Mouse (Mus musculus): ENCODE data around the gene Cntn2. TPM values are rescaled to one million over a fixed set of nuclear protein-coding genes. Genes with fewer than 3 reads are reported as not detected.

Gene Cntn2
- polyA plus RNA-seq, 1 experiment from 2014 or later = 0.02 TPM

- Histone ChIP-seq H3K9me3 (replicated peaks; ENCODE audit: control insufficient read depth, low read length) (no peaks in the 10 kb centered on the region), H3K36me3 (ENCODE audit: control insufficient read depth, insufficient read depth) (no peaks in the 10 kb centered on the region), H3K4me2 (ENCODE audit: low read depth, low read length) (no peak overlapping the region), H3K4me1 (ENCODE audit: control insufficient read depth, low read depth, low read length) (no peaks in the 10 kb centered on the region; the same call in 1 of the 2 replicates), H3K4me3 (ENCODE audit: low read depth, low read length) (no peak overlapping the region), H3K27me3 (ENCODE audit: control insufficient read depth, insufficient read depth, low read depth, low read length) (peaks cover 3% of the 10 kb centered on the region), H3K9ac (ENCODE audit: low read depth, low read length) (no peak overlapping the region), H3K27ac (ENCODE audit: low read length) (no peak overlapping the region)
- 24% methylated on average over 10 of the region's 10 CpGs for WGBS (ENCODE audit: insufficient replicate concordance)
- ATAC-seq (ENCODE audit: low read depth) = no peak
Measured at GRCm38 (mm10) chr1:132562337-132562795, 19.3 kb upstream of the Cntn2 start.

DNA sequence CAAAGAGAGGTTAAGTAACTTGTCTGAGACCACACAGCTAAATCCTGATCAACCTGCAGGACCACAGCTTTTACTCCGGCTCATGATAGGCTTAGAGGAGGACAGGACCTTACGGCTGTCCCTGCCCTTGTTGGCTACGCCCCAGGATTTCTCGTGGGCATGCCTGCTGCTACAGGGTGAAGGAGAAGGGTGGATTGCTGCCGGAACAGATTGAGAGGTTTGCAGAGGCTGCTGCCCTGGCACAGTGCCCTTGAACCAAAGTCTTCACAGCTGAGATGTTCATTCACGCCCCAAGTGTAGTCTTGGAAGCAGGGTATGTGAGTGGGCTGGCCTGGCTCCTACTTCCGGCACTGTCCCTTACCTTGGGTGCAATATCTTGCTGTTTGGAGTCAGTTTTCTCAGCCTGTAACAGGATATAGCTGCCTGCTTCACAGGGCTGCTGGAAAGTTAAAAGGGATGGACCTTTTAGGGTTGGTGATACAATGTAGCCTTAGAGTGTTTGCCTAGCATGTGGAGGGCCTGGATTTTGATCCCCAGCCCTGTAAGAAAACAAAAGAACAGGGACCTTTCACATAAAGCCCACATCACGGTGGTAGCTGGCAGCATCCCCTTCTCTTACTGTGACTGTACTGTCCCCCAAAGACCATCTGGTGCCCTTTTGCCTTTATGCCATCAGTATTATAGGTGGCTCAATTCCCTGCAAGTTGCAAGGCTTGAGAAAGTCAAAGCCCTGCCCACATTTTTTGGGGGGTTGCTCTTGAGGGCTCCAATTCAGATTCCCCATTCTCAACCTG, 18.0 kb upstream of the Cntn2 start:
- Histone ChIP-seq H3K27me3 (ENCODE audit: control insufficient read depth, insufficient read depth, low read depth, low read length) (peaks cover 3% of the 10 kb centered on the region), H3K4me2 (ENCODE audit: low read depth, low read length) (no peak overlapping the region), H3K4me1 (ENCODE audit: control insufficient read depth, low read depth, low read length) (no peaks in the 10 kb centered on the region; the same call in 1 of the 2 replicates), H3K9me3 (replicated peaks; ENCODE audit: control insufficient read depth, low read length) (no peaks in the 10 kb centered on the region), H3K36me3 (ENCODE audit: control insufficient read depth, insufficient read depth) (no peaks in the 10 kb centered on the region), H3K27ac (ENCODE audit: low read length) (no peak overlapping the region), H3K9ac (ENCODE audit: low read depth, low read length) (no peak overlapping the region), H3K4me3 (ENCODE audit: low read depth, low read length) (no peak overlapping the region)
- 55% methylated on average over 8 of the region's 8 CpGs for WGBS (ENCODE audit: insufficient replicate concordance)
- no peak for ATAC-seq (ENCODE audit: low read depth)

- no peak overlapping the region for H3K9ac ChIP-seq (ENCODE audit: low read depth, low read length)
- no peak for ATAC-seq (ENCODE audit: low read depth)
- H3K27me3 ChIP-seq (ENCODE audit: control insufficient read depth, insufficient read depth, low read depth, low read length) = peaks cover 3% of the 10 kb centered on the region
- no peaks in the 10 kb centered on the region for H3K36me3 ChIP-seq (ENCODE audit: control insufficient read depth, insufficient read depth)
- no peaks in the 10 kb centered on the region; the same call in 1 of the 2 replicates for H3K4me1 ChIP-seq (ENCODE audit: control insufficient read depth, low read depth, low read length)
- no peak overlapping the region for H3K27ac ChIP-seq (ENCODE audit: low read length)
- H3K4me2 ChIP-seq (ENCODE audit: low read depth, low read length) = no peak overlapping the region
- H3K4me3 ChIP-seq (ENCODE audit: low read depth, low read length) = no peak overlapping the region
- WGBS (ENCODE audit: insufficient replicate concordance) = 23% methylated on average over 6 of the region's 6 CpGs
- no peaks in the 10 kb centered on the region for H3K9me3 ChIP-seq (replicated peaks; ENCODE audit: control insufficient read depth, low read length)
Measured at GRCm38 (mm10) chr1:132559045-132559444, 16.0 kb upstream of the Cntn2 start.

DNA sequence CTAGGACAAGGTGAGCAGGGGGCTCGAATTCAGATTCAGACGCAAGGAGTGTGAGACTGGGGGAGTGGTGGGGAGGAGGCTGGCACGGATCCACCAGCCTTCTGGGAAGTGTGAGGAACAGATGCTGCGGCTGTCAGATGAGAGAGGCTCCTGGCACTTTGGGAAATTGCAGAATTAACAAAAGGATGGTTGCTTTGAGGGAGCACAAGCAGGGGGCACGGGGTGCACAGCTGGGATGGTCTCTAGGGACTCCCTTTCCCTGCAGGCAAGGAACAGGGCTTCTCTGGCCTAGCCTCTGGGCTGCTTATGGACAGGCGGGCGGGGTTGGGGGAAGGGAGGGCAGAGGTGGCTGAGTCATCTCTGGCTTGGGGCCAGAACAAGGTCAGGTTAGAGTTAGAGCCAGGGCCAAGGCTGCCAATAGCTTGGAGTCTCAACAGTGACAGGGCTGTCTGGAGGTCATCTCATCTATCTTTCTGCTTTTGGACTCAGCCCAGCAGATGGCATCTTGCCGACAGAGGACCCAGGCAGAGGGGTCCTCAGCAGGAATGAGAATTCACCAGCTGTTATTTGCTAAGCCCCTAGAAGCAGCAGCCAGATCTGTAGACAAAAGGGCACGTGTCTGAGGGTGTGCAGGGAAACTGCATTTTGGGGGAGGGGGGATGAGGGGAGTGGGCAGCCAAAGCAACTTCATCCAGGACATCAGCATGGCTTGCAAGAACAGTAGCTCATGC, 15.0 kb upstream of the Cntn2 start:
- peak; percentile 47 for ATAC-seq (ENCODE audit: low read depth)
- Histone ChIP-seq H3K9ac (ENCODE audit: low read depth, low read length) (no peak overlapping the region), H3K27ac (ENCODE audit: low read length) (no peak overlapping the region), H3K27me3 (ENCODE audit: control insufficient read depth, insufficient read depth, low read depth, low read length) (peaks cover 3% of the 10 kb centered on the region), H3K9me3 (replicated peaks; ENCODE audit: control insufficient read depth, low read length) (no peaks in the 10 kb centered on the region), H3K4me3 (ENCODE audit: low read depth, low read length) (no peak overlapping the region), H3K4me1 (ENCODE audit: control insufficient read depth, low read depth, low read length) (no peaks in the 10 kb centered on the region; the same call in 1 of the 2 replicates), H3K36me3 (ENCODE audit: control insufficient read depth, insufficient read depth) (no peaks in the 10 kb centered on the region), H3K4me2 (ENCODE audit: low read depth, low read length) (no peak overlapping the region)
- 31% methylated on average over 9 of the region's 9 CpGs for WGBS (ENCODE audit: insufficient replicate concordance)

DNA sequence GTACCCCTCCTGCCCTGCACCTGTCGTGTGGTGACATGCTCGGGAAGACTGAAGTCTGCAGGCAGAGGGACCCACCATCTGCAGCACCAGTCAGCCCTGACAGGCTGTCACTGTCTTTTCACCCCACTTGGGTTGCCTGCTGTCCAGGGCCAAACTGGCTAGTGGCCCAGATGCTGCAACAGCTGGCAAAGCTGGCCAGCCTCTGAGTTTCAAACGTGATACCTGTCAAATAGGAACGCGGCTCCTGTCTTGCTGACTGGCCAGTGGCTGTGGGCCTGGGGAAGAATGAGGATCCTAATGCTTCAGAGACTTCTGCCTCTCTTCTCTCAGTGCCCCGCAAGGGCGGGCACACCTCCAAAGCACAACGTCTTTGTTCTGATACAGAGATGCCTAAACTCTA, 733 bp upstream of the Cntn2 start:
- no peak for ATAC-seq (ENCODE audit: low read depth)
- WGBS (ENCODE audit: insufficient replicate concordance) = 53% methylated on average over 8 of the region's 8 CpGs

DNA sequence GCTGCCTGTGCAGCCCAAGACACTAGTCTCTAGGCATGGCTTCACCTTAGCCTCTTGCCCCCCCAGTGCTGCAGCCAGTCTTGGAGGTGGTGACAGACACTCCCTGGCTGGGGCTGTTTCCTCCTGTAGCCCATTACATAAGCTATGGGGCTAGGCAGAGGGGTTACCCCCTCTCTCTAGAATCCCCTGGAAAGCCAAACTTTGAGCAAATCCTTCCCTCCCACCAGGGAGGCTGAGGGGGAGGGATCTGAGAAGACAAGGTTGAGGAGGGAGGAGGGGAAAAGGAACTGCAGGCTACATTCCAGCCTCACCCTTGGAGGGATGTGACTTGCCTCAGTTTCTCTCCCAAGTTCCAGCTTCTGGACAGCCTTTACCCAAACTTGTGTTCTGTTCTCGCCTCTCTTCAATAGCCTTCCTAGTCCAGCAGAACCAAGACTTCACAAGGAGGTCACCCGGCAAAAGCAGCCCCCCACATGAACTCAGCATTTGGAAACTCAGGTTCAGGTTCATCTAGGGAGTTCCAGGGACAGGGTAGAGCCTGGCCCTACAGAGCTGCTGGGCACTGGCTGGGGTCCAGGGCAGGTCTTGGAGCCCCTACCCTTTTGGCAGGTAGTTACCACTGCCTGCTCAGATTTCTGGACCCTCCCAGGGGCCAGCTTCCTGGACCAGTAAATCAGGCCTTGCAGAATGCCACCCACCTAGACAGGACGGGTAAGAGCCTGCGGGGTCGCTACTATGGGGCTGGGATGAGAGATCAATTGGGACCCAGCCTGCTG, 1.0 kb downstream of the Cntn2 start:
- H3K36me3 ChIP-seq (ENCODE audit: control insufficient read depth, insufficient read depth) = no peaks in the 10 kb centered on the region
- no peaks in the 10 kb centered on the region for H3K9me3 ChIP-seq (replicated peaks; ENCODE audit: control insufficient read depth, low read length)
- no peak overlapping the region for H3K4me3 ChIP-seq (ENCODE audit: low read depth, low read length)
- no peak for ATAC-seq (ENCODE audit: low read depth)
- H3K27ac ChIP-seq (ENCODE audit: low read length) = no peak overlapping the region
- H3K4me1 ChIP-seq (ENCODE audit: control insufficient read depth, low read depth, low read length) = no peaks in the 10 kb centered on the region
- 10% methylated on average over 5 of the region's 5 CpGs for WGBS (ENCODE audit: insufficient replicate concordance)
- peaks cover 50% of the 10 kb centered on the region for H3K27me3 ChIP-seq (ENCODE audit: control insufficient read depth, insufficient read depth, low read depth, low read length)
- H3K9ac ChIP-seq (ENCODE audit: low read depth, low read length) = no peak overlapping the region
- no peak overlapping the region for H3K4me2 ChIP-seq (ENCODE audit: low read depth, low read length)

More for the DNA sequence above, 733 bp upstream of the Cntn2 start:
- H3K27ac ChIP-seq (ENCODE audit: low read length) = no peak overlapping the region
- H3K27me3 ChIP-seq (ENCODE audit: control insufficient read depth, insufficient read depth, low read depth, low read length) = peaks cover 46% of the 10 kb centered on the region
- no peak overlapping the region for H3K4me2 ChIP-seq (ENCODE audit: low read depth, low read length)
- H3K36me3 ChIP-seq (ENCODE audit: control insufficient read depth, insufficient read depth) = no peaks in the 10 kb centered on the region
- H3K4me1 ChIP-seq (ENCODE audit: control insufficient read depth, low read depth, low read length) = no peaks in the 10 kb centered on the region
- H3K4me3 ChIP-seq (ENCODE audit: low read depth, low read length) = no peak overlapping the region
- no peak overlapping the region for H3K9ac ChIP-seq (ENCODE audit: low read depth, low read length)
- no peaks in the 10 kb centered on the region for H3K9me3 ChIP-seq (replicated peaks; ENCODE audit: control insufficient read depth, low read length)

GRCm38 (mm10) chr1:132541171-132541823, 1.8 kb downstream of the Cntn2 start:
- H3K27me3 ChIP-seq (ENCODE audit: control insufficient read depth, insufficient read depth, low read depth, low read length) = peaks cover 50% of the 10 kb centered on the region
- no peaks in the 10 kb centered on the region for H3K9me3 ChIP-seq (replicated peaks; ENCODE audit: control insufficient read depth, low read length)
- no peak overlapping the region for H3K4me2 ChIP-seq (ENCODE audit: low read depth, low read length)
- no peak overlapping the region for H3K9ac ChIP-seq (ENCODE audit: low read depth, low read length)
- no peak overlapping the region for H3K4me3 ChIP-seq (ENCODE audit: low read depth, low read length)
- WGBS (ENCODE audit: insufficient replicate concordance) = 6% methylated on average over 14 of the region's 14 CpGs
- no peak overlapping the region for H3K27ac ChIP-seq (ENCODE audit: low read length)
- ATAC-seq (ENCODE audit: low read depth) = no peak
- H3K4me1 ChIP-seq (ENCODE audit: control insufficient read depth, low read depth, low read length) = no peaks in the 10 kb centered on the region
- no peaks in the 10 kb centered on the region for H3K36me3 ChIP-seq (ENCODE audit: control insufficient read depth, insufficient read depth)

GRCm38 (mm10) chr1:132540701-132541100, 2.4 kb downstream of the Cntn2 start:
- 37% methylated on average over 7 of the region's 7 CpGs for WGBS (ENCODE audit: insufficient replicate concordance)
- H3K9me3 ChIP-seq (replicated peaks; ENCODE audit: control insufficient read depth, low read length) = no peaks in the 10 kb centered on the region
- no peak overlapping the region for H3K9ac ChIP-seq (ENCODE audit: low read depth, low read length)
- no peak for ATAC-seq (ENCODE audit: low read depth)
- no peaks in the 10 kb centered on the region for H3K36me3 ChIP-seq (ENCODE audit: control insufficient read depth, insufficient read depth)
- H3K4me3 ChIP-seq (ENCODE audit: low read depth, low read length) = no peak overlapping the region
- peaks cover 50% of the 10 kb centered on the region for H3K27me3 ChIP-seq (ENCODE audit: control insufficient read depth, insufficient read depth, low read depth, low read length)
- H3K27ac ChIP-seq (ENCODE audit: low read length) = no peak overlapping the region
- H3K4me1 ChIP-seq (ENCODE audit: control insufficient read depth, low read depth, low read length) = no peaks in the 10 kb centered on the region
- no peak overlapping the region for H3K4me2 ChIP-seq (ENCODE audit: low read depth, low read length)
